Comparison of ENCODE assay signal across 8 mouse cellular contexts in genomic region chr8:92355701-92356612, GRCm38 (mm10). TPM values are rescaled to one million over a fixed set of nuclear protein-coding genes. Genes with fewer than 3 reads are reported as not detected.
DNase-seq lines count a peak whose midpoint lies in the region; ATAC-seq and TF ChIP-seq lines count a peak whose summit lies in the region.

No protein-coding gene starts in this region.

- TF ChIP-seq CTCF in intestine, postnatal 0 days (IDR thresholded peaks at IDR 0.05; ENCODE audit: low read depth) = peak; percentile 57

- WGBS in embryonic facial prominence, embryonic 11.5 days = under 1% methylated on average over 78 of the region's 93 CpGs
- 1% methylated on average over 66 of the region's 93 CpGs for WGBS in intestine, postnatal 0 days
- WGBS in midbrain, embryonic 10.5 days = under 1% methylated on average over 90 of the region's 93 CpGs

- DNase-seq in adrenal gland, postnatal 25 days = peak; percentile 93
- peak; percentile 100 for DNase-seq in embryonic facial prominence, embryonic 11.5 days (ENCODE audit: low spot score)
- DNase-seq in left cerebral cortex, postnatal 36 days (ENCODE audit: low spot score in 2 of 2) = peak; percentile 89 to 92
- DNase-seq in midbrain, embryonic 10.5 days (ENCODE audit: low spot score) = peak; percentile 100
- peak; percentile 90 to 91 for DNase-seq in right cerebral cortex, postnatal 36 days (ENCODE audit: low spot score in 2 of 2)
- DNase-seq in urinary bladder, postnatal 4 days (ENCODE audit: low spot score in 2 of 2) = peak; percentile 93 to 94

- peak overlapping the region; percentile 68 for H3K4me3 ChIP-seq in embryonic facial prominence, embryonic 11.5 days (ENCODE audit: low read depth, low read length)
- peak overlapping the region; percentile 63 for H3K4me3 ChIP-seq in intestine, postnatal 0 days (ENCODE audit: low read depth, low read length)
- peak overlapping the region; percentile 97 for H3K4me3 ChIP-seq in midbrain, embryonic 10.5 days

- no peaks in the 10 kb centered on the region; the same call in none of the 2 replicates for H3K27me3 ChIP-seq in embryonic facial prominence, embryonic 11.5 days (ENCODE audit: control insufficient read depth, insufficient read depth, low read length)
- peaks cover 89% of the 10 kb centered on the region for H3K27me3 ChIP-seq in intestine, postnatal 0 days (replicated peaks; ENCODE audit: control insufficient read depth, insufficient read depth, low read length)
- peaks cover 46% of the 10 kb centered on the region for H3K27me3 ChIP-seq in midbrain, embryonic 10.5 days (ENCODE audit: low read depth, poor library complexity, severe bottlenecking)

- H3K4me2 ChIP-seq in embryonic facial prominence, embryonic 11.5 days (ENCODE audit: low read depth, low read length) = peak overlapping the region; percentile 75
- H3K4me2 ChIP-seq in intestine, postnatal 0 days (replicated peaks; ENCODE audit: low read depth) = peak overlapping the region; percentile 68

- H3K9me3 ChIP-seq in embryonic facial prominence, embryonic 11.5 days (replicated peaks; ENCODE audit: control insufficient read depth, low read length) = no peaks in the 10 kb centered on the region
- H3K9me3 ChIP-seq in intestine, postnatal 0 days (ENCODE audit: control insufficient read depth) = no peaks in the 10 kb centered on the region
- H3K9me3 ChIP-seq in midbrain, embryonic 10.5 days (replicated peaks) = no peaks in the 10 kb centered on the region

- no peaks in the 10 kb centered on the region; the same call in none of the 2 replicates for H3K4me1 ChIP-seq in embryonic facial prominence, embryonic 11.5 days (ENCODE audit: control insufficient read depth, insufficient read depth, low read length)
- H3K4me1 ChIP-seq in intestine, postnatal 0 days (replicated peaks; ENCODE audit: control insufficient read depth, insufficient read depth, low read length) = peaks cover 10% of the 10 kb centered on the region; the same call in 1 of the 2 replicates
- peaks cover 67% of the 10 kb centered on the region for H3K4me1 ChIP-seq in midbrain, embryonic 10.5 days

- H3K27ac ChIP-seq in embryonic facial prominence, embryonic 11.5 days (replicated peaks; ENCODE audit: low read depth, low read length) = peak overlapping the region; percentile 95
- H3K27ac ChIP-seq in intestine, postnatal 0 days (ENCODE audit: low read depth, low read length) = no peak overlapping the region
- peak overlapping the region; percentile 99 for H3K27ac ChIP-seq in midbrain, embryonic 10.5 days (replicated peaks)

- intact Hi-C loops in left cerebral cortex, postnatal 36 days (cut with DNase I) = loop anchor here (1.0 to 5.0 kb wide), 4 partner anchors 555 to 979 kb away; no protein-coding TSS in a partner anchor

- H3K9ac ChIP-seq in embryonic facial prominence, embryonic 11.5 days (replicated peaks; ENCODE audit: low read length) = peak overlapping the region; percentile 80
- H3K9ac ChIP-seq in intestine, postnatal 0 days (ENCODE audit: low read depth, low read length) = 0 out of 2 replicates have a peak overlapping the region, but pooled peaks have one; percentile 13

- no peaks in the 10 kb centered on the region for H3K36me3 ChIP-seq in embryonic facial prominence, embryonic 11.5 days (replicated peaks; ENCODE audit: control insufficient read depth, insufficient read depth, low read depth, low read length)
- H3K36me3 ChIP-seq in intestine, postnatal 0 days (ENCODE audit: control insufficient read depth, insufficient read depth) = no peaks in the 10 kb centered on the region
- peaks cover 17% of the 10 kb centered on the region for H3K36me3 ChIP-seq in midbrain, embryonic 10.5 days

- ATAC-seq in embryonic facial prominence, embryonic 11.5 days (replicated peaks; ENCODE audit: insufficient number of reproducible peaks, low FRiP score, low TSS enrichment, low read depth) = peak; percentile 94
- peak; percentile 82 for ATAC-seq in granulocyte monocyte progenitor cell, adult 5-6 weeks (replicated peaks; ENCODE audit: poor library complexity, severe bottlenecking)
- ATAC-seq in intestine, postnatal 0 days = peak; percentile 96

RNA-seq across cellular contexts. Expression of gene Irx5, which starts 1.5 kb away (rescaled TPM):
- 2.9 and 3.3 TPM in 2 replicates for total RNA-seq in adrenal gland, postnatal 25 days (2021)
- polyA plus RNA-seq in embryonic facial prominence, embryonic 11.5 days (2014; fragmentation: Nextera tagmentation; extraction: Ambion mirVana) = 19.4 and 20.9 TPM in 2 replicates
- not detected in 2 replicates for total RNA-seq in granulocyte monocyte progenitor cell, adult 5-6 weeks (2014; fragmentation: Nextera tagmentation)
- not detected in 2 replicates for total RNA-seq in granulocyte monocyte progenitor cell, adult 5-6 weeks (2017)
- polyA plus RNA-seq in intestine, postnatal 0 days (2015; fragmentation: Nextera tagmentation; extraction: Ambion mirVana) = 0.14 and 0.50 TPM in 2 replicates
- total RNA-seq in left cerebral cortex, postnatal 36 days (2021) = under 1 TPM in 1 of 2 experiments, not detected in 1; 0.12 TPM
- 28.7 and 31.9 TPM in 2 replicates for polyA plus RNA-seq in midbrain, embryonic 10.5 days (2016; fragmentation: Nextera tagmentation; extraction: Ambion mirVana)
